Mouse (Mus musculus) bone marrow macrophage, adult 2 months (primary cell): ENCODE data around the gene Mpdu1.

Experiments
- CTCF ChIP-seq: IDR thresholded peaks from 2 replicates; pipeline ENCODE4 v1.5.1; 2012; ENCODE audit warnings: low read depth, mild to moderate bottlenecking, low read length, moderate library complexity
- POLR2A ChIP-seq: IDR thresholded peaks from 2 replicates; pipeline ENCODE4 v1.6.1; 2012; ENCODE audit warnings: mild to moderate bottlenecking, low read depth, low read length, borderline replicate concordance

- TF ChIP-seq POLR2A (no peak), CTCF (no peak)
These were observed 27.0 kb downstream of the Mpdu1 start for GRCm38 (mm10) chr11:69635471-69635870.
